In genomic region chr5:75536156-75536555, GRCm38 (mm10) we compare ENCODE assay signal across 23 mouse cellular contexts. TPM values are rescaled to one million over a fixed set of nuclear protein-coding genes. Genes with fewer than 3 reads are reported as not detected.
DNase-seq lines count a peak whose midpoint lies in the region; ATAC-seq lines count a peak whose summit lies in the region.
"Had no signal": no experiment of that assay in that cellular context is flagged by ENCODE, and none has a peak within 500 bp of the region (broad histone marks: within the 10 kb centered on the region; RNA-seq: fewer than 3 reads in every experiment).

No protein-coding gene starts in this region.

- no peaks in the 10 kb centered on the region for H3K9me3 ChIP-seq in heart, embryonic 10.5 days
- peaks cover under 1% of the 10 kb centered on the region; the same call in 1 of the 2 replicates for H3K9me3 ChIP-seq in liver, embryonic 11.5 days (ENCODE audit: control insufficient read depth, low read length)
- peaks cover under 1% of the 10 kb centered on the region; the same call in 1 of the 2 replicates for H3K9me3 ChIP-seq in megakaryocyte, embryonic 14.5 days
- no peaks in the 10 kb centered on the region for H3K9me3 ChIP-seq in hindbrain, embryonic 14.5 days (ENCODE audit: control insufficient read depth, low read length)
- H3K9me3 ChIP-seq: embryonic facial prominence, embryonic 10.5 days; forebrain, embryonic 13.5 days; hindbrain, embryonic 13.5 days had no signal

- H3K9ac ChIP-seq in liver, embryonic 11.5 days (ENCODE audit: low read depth, low read length) = no peak overlapping the region
- H3K9ac ChIP-seq in hindbrain, embryonic 14.5 days = no peak overlapping the region
- H3K9ac ChIP-seq: forebrain, embryonic 13.5 days; forebrain, postnatal 0 days; hindbrain, embryonic 13.5 days had no signal

- no peak overlapping the region for H3K4me2 ChIP-seq in liver, embryonic 11.5 days
- H3K4me2 ChIP-seq in hindbrain, embryonic 14.5 days (replicated peaks) = no peak overlapping the region
- H3K4me2 ChIP-seq: forebrain, embryonic 13.5 days; heart, embryonic 11.5 days; hindbrain, embryonic 13.5 days had no signal

- 53% methylated on average over 3 of the region's 3 CpGs for WGBS in heart, embryonic 10.5 days
- 32% methylated on average over 3 of the region's 3 CpGs for WGBS in liver, embryonic 11.5 days
- 77% methylated on average over 3 of the region's 3 CpGs for WGBS in hindbrain, embryonic 14.5 days

- no peak overlapping the region for H3K4me3 ChIP-seq in heart, embryonic 10.5 days
- H3K4me3 ChIP-seq in liver, embryonic 11.5 days (ENCODE audit: low read depth, low read length) = no peak overlapping the region
- peak overlapping the region; percentile 18 for H3K4me3 ChIP-seq in megakaryocyte, embryonic 14.5 days (replicated peaks)
- no peak overlapping the region for H3K4me3 ChIP-seq in hindbrain, embryonic 14.5 days (replicated peaks; ENCODE audit: low read length)
- H3K4me3 ChIP-seq: embryonic facial prominence, embryonic 10.5 days; forebrain, embryonic 13.5 days; hindbrain, embryonic 13.5 days had no signal

- intact Hi-C loops in heart, postnatal 25 days (cut with DNase I) = no loop called here

- H3K27me3 ChIP-seq in heart, embryonic 10.5 days (ENCODE audit: insufficient read depth, poor library complexity, severe bottlenecking) = no peaks in the 10 kb centered on the region
- no peaks in the 10 kb centered on the region for H3K27me3 ChIP-seq in liver, embryonic 11.5 days (replicated peaks; ENCODE audit: control insufficient read depth, insufficient read depth, low read length)
- H3K27me3 ChIP-seq in megakaryocyte, embryonic 14.5 days (replicated peaks) = peaks cover 6% of the 10 kb centered on the region
- no peaks in the 10 kb centered on the region for H3K27me3 ChIP-seq in hindbrain, embryonic 14.5 days (ENCODE audit: control insufficient read depth, insufficient read depth, low read length)
- H3K27me3 ChIP-seq: forebrain, embryonic 13.5 days; hindbrain, embryonic 13.5 days; Patski had no signal

- peak overlapping the region; percentile 36; the same call in 1 of the 2 replicates for H3K27ac ChIP-seq in heart, embryonic 10.5 days
- no peak overlapping the region; the same call in 1 of the 2 replicates for H3K27ac ChIP-seq in liver, embryonic 11.5 days (ENCODE audit: low read depth, low read length)
- no peak overlapping the region for H3K27ac ChIP-seq in hindbrain, embryonic 14.5 days
- H3K27ac ChIP-seq: embryonic facial prominence, embryonic 10.5 days; forebrain, embryonic 13.5 days; hindbrain, embryonic 13.5 days had no signal

- peak; percentile 39; the same call in 1 of the 2 replicates for ATAC-seq in liver, embryonic 11.5 days (replicated peaks; ENCODE audit: low FRiP score)
- no peak for ATAC-seq in megakaryocyte, adult 5-6 weeks (ENCODE audit: poor library complexity, severe bottlenecking)
- ATAC-seq in hindbrain, embryonic 14.5 days (ENCODE audit: low FRiP score) = no peak
- ATAC-seq: activated CD4-positive, CD25-positive, alpha-beta regulatory T cell, adult 4 months; CD4-positive, CD25-positive, alpha-beta regulatory T cell, adult 4 months; forebrain, embryonic 13.5 days; forebrain, postnatal 0 days; Patski had no signal

- DNase-seq in heart, embryonic 10.5 days (ENCODE audit: low spot score) = no peak
- no peak for DNase-seq in heart, postnatal 25 days (ENCODE audit: low spot score)
- DNase-seq in liver, embryonic 11.5 days (ENCODE audit: low spot score) = no peak
- no peak for DNase-seq in liver
- no peak for DNase-seq in thymus, adult 18-20 months
- DNase-seq in hindbrain, embryonic 14.5 days (ENCODE audit: low spot score) = no peak
- DNase-seq: adrenal gland, postnatal 14 days; B cell, adult 2 months; cerebellum, adult 11-12 months; cerebellum, adult 9-11 months; cerebellum, postnatal 36 days; forebrain, postnatal 0 days; gastrocnemius, postnatal 14 days; heart, postnatal 10 days had no signal

- peaks cover 21% of the 10 kb centered on the region for H3K4me1 ChIP-seq in heart, embryonic 10.5 days
- H3K4me1 ChIP-seq in liver, embryonic 11.5 days (replicated peaks; ENCODE audit: control insufficient read depth, insufficient read depth, low read length) = peaks cover 4% of the 10 kb centered on the region
- peaks cover 12% of the 10 kb centered on the region for H3K4me1 ChIP-seq in megakaryocyte, embryonic 14.5 days
- no peaks in the 10 kb centered on the region for H3K4me1 ChIP-seq in hindbrain, embryonic 14.5 days (replicated peaks; ENCODE audit: control insufficient read depth, insufficient read depth, low read length)
- H3K4me1 ChIP-seq: forebrain, embryonic 13.5 days had no signal

- no peaks in the 10 kb centered on the region for H3K36me3 ChIP-seq in heart, embryonic 10.5 days
- H3K36me3 ChIP-seq in liver, embryonic 11.5 days (ENCODE audit: control insufficient read depth, insufficient read depth, low read length) = no peaks in the 10 kb centered on the region
- H3K36me3 ChIP-seq in megakaryocyte, embryonic 14.5 days (replicated peaks; ENCODE audit: low read length) = no peaks in the 10 kb centered on the region
- no peaks in the 10 kb centered on the region for H3K36me3 ChIP-seq in hindbrain, embryonic 14.5 days (replicated peaks; ENCODE audit: control insufficient read depth, insufficient read depth)
- H3K36me3 ChIP-seq: embryonic facial prominence, embryonic 10.5 days; hindbrain, embryonic 13.5 days had no signal

RNA-seq across cellular contexts. Expression of gene Kit, which starts 38.6 kb away (rescaled TPM):
- polyA plus RNA-seq in heart, embryonic 10.5 days (2016; fragmentation: Nextera tagmentation; extraction: Ambion mirVana) = 11.6 and 12.2 TPM in 2 replicates
- total RNA-seq in heart, postnatal 25 days (2021) = 1 to 10 TPM; 3.6 to 3.9 TPM
- 54.8 and 65.0 TPM in 2 replicates for polyA plus RNA-seq in liver, embryonic 11.5 days (2014; fragmentation: Nextera tagmentation; extraction: Ambion mirVana)
- polyA plus RNA-seq in megakaryocyte, embryonic 14.5 days (2012; ENCODE audit: insufficient read depth, low replicate concordance) = 0.41 and 1.5 TPM in 2 replicates
- 2.8 and 2.9 TPM in 2 replicates for total RNA-seq in megakaryocyte, adult 5-6 weeks (2015)
- 2.4 and 2.5 TPM in 2 replicates for total RNA-seq in megakaryocyte, adult 5-6 weeks (2017)
- polyA plus RNA-seq in hindbrain, embryonic 14.5 days (2014; fragmentation: Nextera tagmentation; extraction: Ambion mirVana) = 56.6 and 62.1 TPM in 2 replicates
